Mouse (Mus musculus) G1E (cell line): ENCODE data around the gene Mxi1. TPM values are rescaled to one million over a fixed set of nuclear protein-coding genes. Genes with fewer than 3 reads are reported as not detected.

ENCODE experiments used
- ATAC-seq: 2 replicates; pipeline ENCODE4 v1.8.0; 2016; ENCODE audit warnings: mild to moderate bottlenecking; ENCODE audit not compliant: insufficient number of reproducible peaks, poor library complexity, low FRiP score, severe bottlenecking; ENCODE audit errors: extremely low read depth
- DNase-seq: peaks from one replicate; pipeline ENCODE4 v3.0.0; 2012; ENCODE audit warnings: low spot score
- H3K27me3 ChIP-seq: 2 replicates; pipeline ENCODE4 v1.6.1; 2012; ENCODE audit warnings: mild to moderate bottlenecking, low read length, inconsistent platforms; ENCODE audit not compliant: insufficient read depth
- H3K36me3 ChIP-seq: replicated peaks from 2 replicates; pipeline ENCODE3; 2012; ENCODE audit warnings: mild to moderate bottlenecking, inconsistent platforms
- H3K4me1 ChIP-seq: 2 replicates; pipeline ENCODE4 v1.6.1; 2012; ENCODE audit warnings: low read depth, low read length, inconsistent platforms, mixed read lengths; ENCODE audit not compliant: insufficient read depth
- H3K4me3 ChIP-seq: 2 replicates; pipeline ENCODE4 v1.5.1; 2012; ENCODE audit warnings: low read depth, mild to moderate bottlenecking, inconsistent platforms, low read length, moderate library complexity, mixed read lengths
- H3K9me3 ChIP-seq: replicated peaks from 2 replicates; pipeline ENCODE4 v1.6.1; 2012; ENCODE audit warnings: inconsistent platforms
- CTCF ChIP-seq: IDR thresholded peaks from 2 replicates; pipeline ENCODE4 v1.5.1; 2012; ENCODE audit warnings: low read depth, low read length, inconsistent platforms, mixed read lengths
- GATA1 ChIP-seq: IDR thresholded peaks from 2 replicates; pipeline ENCODE4 v1.6.1; 2012; ENCODE audit warnings: borderline replicate concordance, low read length, inconsistent platforms, mixed read lengths
- GATA2 ChIP-seq: IDR thresholded peaks from 2 replicates; pipeline ENCODE4 v1.6.1; 2012; ENCODE audit warnings: low read depth, low read length, inconsistent platforms, borderline replicate concordance
- POLR2AphosphoS5 ChIP-seq: IDR thresholded peaks from 2 replicates; pipeline ENCODE4 v1.6.1; 2012; ENCODE audit warnings: low read depth, low read length, inconsistent platforms; ENCODE audit not compliant: insufficient replicate concordance
- TAL1 ChIP-seq: conservative IDR thresholded peaks from 2 replicates; pipeline ENCODE4 v1.6.1; 2012; ENCODE audit warnings: low read depth, low read length, inconsistent platforms, mixed read lengths
- polyA plus RNA-seq: library from polyadenylated mRNA; stranded (reverse); fragments of >175 nt; gene quantifications from 2 replicates; pipeline ENCODE4 v1.2.3, GENCODE M21; 2012
- total RNA-seq, 2 experiments: library from RNA; stranded (forward) in 1 of 2; stranded (reverse) in 1 of 2; fragments of 200-1000 nt in 1 of 2; fragments of >200 nt in 1 of 2; fragmentation: Nextera tagmentation in 1 of 2; gene quantifications; 2 replicates each; pipeline ENCODE4 v1.2.3; 2014 to 2017

Mxi1 gene
- total and polyA plus RNA-seq, 3 experiments, result 20.5 to 74.6 (median 47.1) TPM

- no peak for DNase-seq
- Histone ChIP-seq H3K4me1 (peaks cover 7% of the 10 kb centered on the region), H3K27me3 (peaks cover 27% of the 10 kb centered on the region), H3K9me3 (no peaks in the 10 kb centered on the region), H3K36me3 (no peaks in the 10 kb centered on the region), H3K4me3 (no peak overlapping the region)
- no peak for ATAC-seq
- TF ChIP-seq GATA2, result no peak
- no peak for TF ChIP-seq POLR2AphosphoS5
- no peak for TF ChIP-seq CTCF
- no peak for TF ChIP-seq TAL1
- no peak for TF ChIP-seq GATA1
Observed at GRCm38 (mm10) chr19:53299829-53300181, 10.5 kb upstream of the Mxi1 start.

GRCm38 (mm10) chr19:53303382-53303781, 6.9 kb upstream of the Mxi1 start:
- H3K4me3 ChIP-seq, result no peak overlapping the region
- ATAC-seq (no peak), DNase-seq (no peak)
- no peaks in the 10 kb centered on the region for H3K9me3 ChIP-seq
- TF ChIP-seq TAL1, result no peak
- TF ChIP-seq POLR2AphosphoS5, result no peak
- no peak for TF ChIP-seq CTCF
- no peak for TF ChIP-seq GATA1
- TF ChIP-seq GATA2, result no peak
- H3K4me1 ChIP-seq, result peaks cover 12% of the 10 kb centered on the region
- no peaks in the 10 kb centered on the region for H3K36me3 ChIP-seq
- H3K27me3 ChIP-seq, result peaks cover 34% of the 10 kb centered on the region

GRCm38 (mm10) chr19:53305621-53306020, 4.7 kb upstream of the Mxi1 start:
- Histone ChIP-seq H3K9me3 (no peaks in the 10 kb centered on the region), H3K36me3 (no peaks in the 10 kb centered on the region), H3K4me3 (no peak overlapping the region), H3K27me3 (peaks cover 29% of the 10 kb centered on the region), H3K4me1 (peaks cover 17% of the 10 kb centered on the region)
- DNase-seq (no peak), ATAC-seq (no peak)
- TF ChIP-seq TAL1 (no peak), CTCF (no peak), POLR2AphosphoS5 (no peak), GATA1 (no peak), GATA2 (no peak)

GRCm38 (mm10) chr19:53306706-53307105, 3.6 kb upstream of the Mxi1 start:
- Histone ChIP-seq H3K36me3 (no peaks in the 10 kb centered on the region), H3K27me3 (peaks cover 29% of the 10 kb centered on the region), H3K4me1 (peaks cover 17% of the 10 kb centered on the region), H3K4me3 (no peak overlapping the region), H3K9me3 (no peaks in the 10 kb centered on the region)
- TF ChIP-seq POLR2AphosphoS5, result no peak
- no peak for TF ChIP-seq GATA2
- TF ChIP-seq CTCF, result no peak
- TF ChIP-seq GATA1, result no peak
- no peak for TF ChIP-seq TAL1
- DNase-seq, result no peak
- ATAC-seq, result no peak

- Histone ChIP-seq H3K4me1 (peaks cover 17% of the 10 kb centered on the region), H3K9me3 (no peaks in the 10 kb centered on the region), H3K4me3 (no peak overlapping the region), H3K36me3 (no peaks in the 10 kb centered on the region), H3K27me3 (peaks cover 27% of the 10 kb centered on the region)
- TF ChIP-seq POLR2AphosphoS5, result no peak
- no peak for TF ChIP-seq GATA2
- TF ChIP-seq TAL1, result no peak
- TF ChIP-seq GATA1, result no peak
- TF ChIP-seq CTCF, result no peak
- DNase-seq (no peak), ATAC-seq (no peak)
Observed at GRCm38 (mm10) chr19:53307219-53307618, 3.1 kb upstream of the Mxi1 start.

GRCm38 (mm10) chr19:53309631-53310030, 687 bp upstream of the Mxi1 start:
- TF ChIP-seq CTCF, result no peak
- TF ChIP-seq GATA2, result no peak
- TF ChIP-seq TAL1, result no peak
- no peak for TF ChIP-seq POLR2AphosphoS5
- TF ChIP-seq GATA1, result no peak
- no peak for ATAC-seq
- Histone ChIP-seq H3K27me3 (peaks cover 17% of the 10 kb centered on the region), H3K4me3 (no peak overlapping the region), H3K9me3 (no peaks in the 10 kb centered on the region), H3K4me1 (peaks cover 24% of the 10 kb centered on the region), H3K36me3 (no peaks in the 10 kb centered on the region)
- DNase-seq, result no peak
